Mouse (Mus musculus) c-Kit-positive CD71-negative TER-119-negative erythroid progenitor cells, embryonic 14.5 days (primary cell): ENCODE measurements around the gene Ppm1m.

Experiments
- DNase-seq: peaks from one replicate; pipeline ENCODE4 v3.0.0-alpha.2; 2013; ENCODE audit warnings: low read depth

Ppm1m gene

GRCm38 (mm10) chr9:106216971-106217370 lies 17.4 kb upstream of the Ppm1m start:
- no peak for DNase-seq

- no peak for DNase-seq
Measured at GRCm38 (mm10) chr9:106215341-106216125, 16.0 kb upstream of the Ppm1m start.

GRCm38 (mm10) chr9:106212594-106212981 lies 13.0 kb upstream of the Ppm1m start:
- no peak for DNase-seq

- DNase-seq, result peak; percentile 88
Measured at GRCm38 (mm10) chr9:106211680-106212593, 12.4 kb upstream of the Ppm1m start.

GRCm38 (mm10) chr9:106210853-106211609 lies 11.5 kb upstream of the Ppm1m start:
- DNase-seq, result no peak

- no peak for DNase-seq
Measured at GRCm38 (mm10) chr9:106209954-106210353, 10.4 kb upstream of the Ppm1m start.

GRCm38 (mm10) chr9:106208181-106208580 lies 8.6 kb upstream of the Ppm1m start:
- no peak for DNase-seq

- DNase-seq, result no peak
Measured at GRCm38 (mm10) chr9:106206515-106206914, 7.0 kb upstream of the Ppm1m start.

- no peak for DNase-seq
Measured at GRCm38 (mm10) chr9:106205713-106206290, 6.3 kb upstream of the Ppm1m start.

- DNase-seq, result no peak
Measured at GRCm38 (mm10) chr9:106203990-106204851, 4.7 kb upstream of the Ppm1m start.

- DNase-seq, result peak; percentile 78
Measured at GRCm38 (mm10) chr9:106202819-106203636, 3.5 kb upstream of the Ppm1m start, which contains the start of gene Twf2. TSS of gene Twf2 (plus strand) at chr9:106203108.

- DNase-seq, result no peak
Measured at GRCm38 (mm10) chr9:106201895-106202294, 2.3 kb upstream of the Ppm1m start.

GRCm38 (mm10) chr9:106198962-106199458 lies 536 bp downstream of the Ppm1m start:
- DNase-seq, result no peak

GRCm38 (mm10) chr9:106197732-106198131 lies 1.8 kb downstream of the Ppm1m start:
- no peak for DNase-seq

- no peak for DNase-seq
Measured at GRCm38 (mm10) chr9:106197081-106197713, 2.3 kb downstream of the Ppm1m start.

- DNase-seq, result no peak
Measured at GRCm38 (mm10) chr9:106195693-106196092, 3.9 kb downstream of the Ppm1m start.

- DNase-seq, result no peak
Measured at GRCm38 (mm10) chr9:106193930-106194807, 5.4 kb downstream of the Ppm1m start.

GRCm38 (mm10) chr9:106192998-106193397 lies 6.5 kb downstream of the Ppm1m start:
- DNase-seq, result no peak
